Mouse (Mus musculus) liver, embryonic 15.5 days (tissue): ENCODE data around the gene Gm20458. TPM values are rescaled to one million over a fixed set of nuclear protein-coding genes. Genes with fewer than 3 reads are reported as not detected.
A peak's percentile ranks its signal among the peaks of the same experiment; 100 is the strongest.

Experiments used
- ATAC-seq: fragments of 200-750 bp; cut with Nextera tagmentation; 2 replicates; pipeline ENCODE4 v1.8.0; 2017; ENCODE audit warnings: moderate number of reproducible peaks, mild to moderate bottlenecking, moderate library complexity; ENCODE audit not compliant: insufficient read depth
- H3K27ac ChIP-seq: fragments of 300-500 bp; sonication (generic); replicated peaks from 2 replicates; pipeline ENCODE4 v1.5.1; 2015; ENCODE audit warnings: mild to moderate bottlenecking, inconsistent platforms
- H3K27me3 ChIP-seq: fragments of 300-500 bp; sonication (generic); 2 replicates; pipeline ENCODE4 v1.6.1; 2015; ENCODE audit warnings: mild to moderate bottlenecking, inconsistent platforms
- H3K36me3 ChIP-seq: fragments of 300-500 bp; sonication (generic); replicated peaks from 2 replicates; pipeline ENCODE4 v1.6.1; 2015; ENCODE audit warnings: moderate library complexity, mild to moderate bottlenecking, inconsistent platforms
- H3K4me1 ChIP-seq: fragments of 300-500 bp; sonication (generic); replicated peaks from 2 replicates; pipeline ENCODE4 v1.6.1; 2015; ENCODE audit warnings: inconsistent platforms
- H3K4me2 ChIP-seq: fragments of 300-500 bp; sonication (generic); 2 replicates; pipeline ENCODE4 v1.6.1; 2015; ENCODE audit warnings: moderate library complexity, mild to moderate bottlenecking, inconsistent platforms
- H3K4me3 ChIP-seq: fragments of 300-500 bp; sonication (generic); replicated peaks from 2 replicates; pipeline ENCODE4 v1.5.1; 2015; ENCODE audit warnings: mild to moderate bottlenecking, inconsistent platforms
- H3K9ac ChIP-seq: fragments of 300-500 bp; sonication (generic); 2 replicates; pipeline ENCODE4 v1.6.1; 2015; ENCODE audit warnings: moderate library complexity, mild to moderate bottlenecking, inconsistent platforms
- H3K9me3 ChIP-seq: fragments of 300-500 bp; sonication (generic); replicated peaks from 2 replicates; pipeline ENCODE4 v1.6.1; 2016; ENCODE audit warnings: inconsistent platforms
- WGBS: fragments of 180-500 bp; shearing (Covaris S2); methylation state at CpG from one replicate; pipeline ENCODE4 v1.1.7; 2015; ENCODE audit warnings: mixed read lengths; ENCODE audit not compliant: insufficient replicate concordance; 5-methylcytosine and 5-hydroxymethylcytosine counted together
- polyA plus RNA-seq: library from polyadenylated mRNA; unstranded; fragments of >200 nt; fragmentation: Nextera tagmentation; extraction: Ambion mirVana; gene quantifications from 2 replicates; pipeline ENCODE4 v1.2.1, GENCODE M21; 2015

Gene Gm20458
- polyA plus RNA-seq, 1 experiment from 2014 or later, result 5.0 TPM

DNA sequence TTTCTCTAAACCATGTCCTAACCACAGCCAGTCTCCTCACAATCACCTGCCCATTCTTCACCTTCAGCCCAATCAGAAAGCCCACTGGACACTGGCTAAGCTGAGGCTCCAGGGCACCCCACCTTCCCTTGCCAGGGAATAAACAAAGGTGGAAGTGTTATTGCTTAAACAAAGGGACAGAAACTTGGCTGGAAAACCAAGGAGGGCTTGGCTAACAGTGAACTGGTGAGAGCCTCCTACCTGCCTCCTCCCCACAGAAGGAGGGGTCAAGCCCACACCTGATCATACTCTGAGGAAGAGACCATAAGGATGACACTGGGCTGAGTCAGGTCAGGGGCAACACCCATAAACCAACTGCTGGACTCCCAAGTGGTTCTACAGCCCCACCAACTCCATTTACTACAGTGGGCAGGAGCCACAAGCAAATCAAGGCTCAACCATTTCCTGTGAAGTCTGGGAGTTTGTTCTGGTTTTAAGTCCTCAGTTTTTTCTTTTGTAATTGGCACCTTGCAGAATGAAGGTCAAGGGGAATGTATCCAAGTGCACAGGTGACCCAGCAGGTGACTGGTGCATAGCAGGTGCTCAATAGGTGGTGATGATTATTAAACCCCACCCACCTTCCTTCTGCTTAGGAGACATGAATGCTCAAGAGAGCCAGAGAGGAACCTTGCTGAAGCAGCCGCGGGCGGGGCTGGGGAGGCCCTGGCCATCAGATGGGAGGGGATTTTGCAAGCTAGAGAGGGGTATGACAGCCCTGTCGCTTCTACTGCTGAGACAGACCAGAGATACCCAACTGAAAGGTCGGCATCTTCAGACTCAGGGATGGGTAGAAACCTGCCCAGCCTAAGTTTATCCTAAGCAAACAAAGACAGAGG is 25.3 kb upstream of the Gm20458 start:
- no peaks in the 10 kb centered on the region for H3K36me3 ChIP-seq
- ATAC-seq, result no peak
- no peak overlapping the region for H3K4me3 ChIP-seq
- no peaks in the 10 kb centered on the region for H3K9me3 ChIP-seq
- H3K4me2 ChIP-seq, result peak overlapping the region; percentile 14; the same call in 1 of the 2 replicates
- H3K4me1 ChIP-seq, result peaks cover 16% of the 10 kb centered on the region
- peaks cover 23% of the 10 kb centered on the region for H3K27me3 ChIP-seq
- H3K9ac ChIP-seq, result no peak overlapping the region
- H3K27ac ChIP-seq, result 0 out of 2 replicates have a peak overlapping the region, but pooled peaks have one; percentile 2
- 11% methylated on average over 5 of the region's 5 CpGs for WGBS

DNA sequence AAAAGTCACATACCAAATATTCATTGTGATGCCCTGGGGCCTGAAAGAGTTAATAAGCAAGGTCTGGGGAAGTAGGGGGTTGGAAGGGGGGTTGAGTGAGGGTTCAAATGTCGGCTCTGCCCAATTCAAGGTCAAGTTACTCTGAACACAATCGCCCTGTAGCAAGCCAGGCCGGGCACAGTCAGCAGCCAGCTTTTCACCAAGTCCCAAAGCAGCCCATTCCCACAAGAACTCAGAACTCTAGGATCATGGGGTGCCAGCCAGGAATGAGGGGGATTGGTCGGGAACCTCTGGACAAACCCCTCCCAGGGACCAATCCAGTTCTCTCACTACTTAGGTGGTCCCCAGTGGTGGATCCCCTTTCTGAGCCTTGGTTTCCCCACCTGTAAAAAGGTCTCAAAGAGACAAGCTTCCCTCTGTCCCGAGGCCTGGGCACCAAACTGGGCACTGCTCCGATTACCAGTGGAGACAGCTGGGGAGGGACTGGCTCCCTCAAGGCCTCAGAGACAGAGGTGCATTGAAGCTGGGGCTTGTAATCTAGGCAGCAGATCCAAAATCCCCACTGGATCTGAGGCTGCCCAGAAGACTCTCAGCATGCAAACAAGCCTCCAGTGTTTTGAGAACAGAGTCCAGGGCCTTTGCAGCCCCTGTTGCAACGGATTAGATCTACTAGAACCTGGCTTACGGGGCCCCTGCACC is 24.4 kb upstream of the Gm20458 start:
- Histone ChIP-seq H3K9me3 (no peaks in the 10 kb centered on the region), H3K4me1 (peaks cover 17% of the 10 kb centered on the region), H3K27me3 (peaks cover 32% of the 10 kb centered on the region), H3K4me3 (no peak overlapping the region; the same call in 1 of the 2 replicates), H3K9ac (peak overlapping the region; percentile 8; the same call in 1 of the 2 replicates), H3K4me2 (peak overlapping the region; percentile 45), H3K27ac (peak overlapping the region; percentile 71), H3K36me3 (no peaks in the 10 kb centered on the region)
- 16% methylated on average over 8 of the region's 8 CpGs for WGBS
- no peak for ATAC-seq

DNA sequence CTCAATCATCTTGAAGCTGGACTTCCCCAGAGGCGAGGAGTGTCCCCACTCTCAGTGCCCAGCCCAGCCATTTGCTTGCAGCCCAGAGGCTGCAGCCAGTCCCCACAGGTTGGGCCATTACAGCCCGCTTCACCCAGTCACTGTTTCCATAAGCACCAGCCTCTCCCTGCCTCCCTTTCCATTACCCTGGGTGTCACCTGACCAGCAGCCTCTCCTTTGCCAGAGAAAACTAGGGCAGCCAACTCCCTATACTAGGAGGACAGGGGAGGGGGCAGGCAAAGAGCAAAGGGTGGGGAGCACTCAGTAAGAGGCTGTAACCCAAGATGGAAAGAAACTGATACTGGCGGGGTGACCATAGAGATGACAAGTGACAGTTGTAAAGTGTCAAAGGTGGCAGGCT is 23.8 kb upstream of the Gm20458 start:
- peak overlapping the region; percentile 8; the same call in 1 of the 2 replicates for H3K9ac ChIP-seq
- peak overlapping the region; percentile 71 for H3K27ac ChIP-seq
- H3K4me1 ChIP-seq, result peaks cover 12% of the 10 kb centered on the region
- peaks cover 33% of the 10 kb centered on the region for H3K27me3 ChIP-seq
- H3K36me3 ChIP-seq, result no peaks in the 10 kb centered on the region
- H3K9me3 ChIP-seq, result no peaks in the 10 kb centered on the region
- peak overlapping the region; percentile 45 for H3K4me2 ChIP-seq
- WGBS, result 36% methylated on average over 3 of the region's 3 CpGs
- no peak overlapping the region; the same call in 1 of the 2 replicates for H3K4me3 ChIP-seq
- ATAC-seq, result peak; percentile 33

DNA sequence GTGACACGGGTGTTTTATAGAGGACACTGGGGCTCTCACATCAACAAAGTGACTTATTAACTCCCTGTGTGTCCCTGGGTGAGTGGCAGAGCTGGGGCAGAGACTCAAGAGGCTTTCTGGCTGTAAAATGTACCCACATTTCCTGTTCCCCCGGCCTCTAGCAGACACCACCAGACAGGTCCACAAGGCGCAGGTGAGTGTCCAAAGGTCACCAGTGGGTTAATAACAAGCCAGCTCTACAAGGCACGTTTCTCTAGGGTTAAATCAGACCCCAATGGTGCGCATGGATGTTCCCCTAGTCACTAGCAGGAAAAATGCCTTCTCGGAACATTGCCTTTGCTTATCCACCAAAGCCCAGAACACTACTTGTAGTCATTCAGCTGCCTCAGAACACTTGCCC is 23.1 kb upstream of the Gm20458 start:
- peaks cover 38% of the 10 kb centered on the region for H3K27me3 ChIP-seq
- peak overlapping the region; percentile 45 for H3K4me2 ChIP-seq
- H3K36me3 ChIP-seq, result no peaks in the 10 kb centered on the region
- H3K27ac ChIP-seq, result peak overlapping the region; percentile 71
- no peaks in the 10 kb centered on the region for H3K9me3 ChIP-seq
- WGBS, result 36% methylated on average over 6 of the region's 6 CpGs
- H3K4me3 ChIP-seq, result no peak overlapping the region
- peaks cover 12% of the 10 kb centered on the region for H3K4me1 ChIP-seq
- no peak for ATAC-seq
- H3K9ac ChIP-seq, result no peak overlapping the region

DNA sequence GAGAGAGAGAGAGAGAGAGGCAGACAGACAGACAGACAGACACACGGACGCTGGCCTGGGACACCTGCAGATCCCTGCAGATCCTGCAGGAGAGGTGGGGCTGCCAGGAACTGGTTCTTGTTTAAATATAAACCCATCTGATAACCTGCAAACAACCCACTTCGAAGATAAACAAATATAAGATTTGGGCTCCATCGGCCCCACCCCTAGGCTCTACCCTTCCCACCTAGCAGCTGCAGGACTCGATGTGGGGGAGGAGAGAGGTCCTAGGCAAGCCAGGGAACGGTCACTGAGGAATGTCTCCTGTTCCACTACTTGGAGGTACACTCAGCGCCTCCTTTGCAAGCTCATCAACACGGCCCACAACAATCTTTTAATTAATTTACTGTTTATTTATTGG is 22.5 kb upstream of the Gm20458 start:
- Histone ChIP-seq H3K4me1 (peaks cover 12% of the 10 kb centered on the region), H3K27ac (no peak overlapping the region), H3K9me3 (no peaks in the 10 kb centered on the region), H3K36me3 (no peaks in the 10 kb centered on the region), H3K4me3 (no peak overlapping the region), H3K4me2 (peak overlapping the region; percentile 45), H3K9ac (no peak overlapping the region), H3K27me3 (peaks cover 43% of the 10 kb centered on the region)
- ATAC-seq, result 0 out of 2 replicates have a peak, but pooled peaks have one; percentile 2
- 43% methylated on average over 8 of the region's 8 CpGs for WGBS

DNA sequence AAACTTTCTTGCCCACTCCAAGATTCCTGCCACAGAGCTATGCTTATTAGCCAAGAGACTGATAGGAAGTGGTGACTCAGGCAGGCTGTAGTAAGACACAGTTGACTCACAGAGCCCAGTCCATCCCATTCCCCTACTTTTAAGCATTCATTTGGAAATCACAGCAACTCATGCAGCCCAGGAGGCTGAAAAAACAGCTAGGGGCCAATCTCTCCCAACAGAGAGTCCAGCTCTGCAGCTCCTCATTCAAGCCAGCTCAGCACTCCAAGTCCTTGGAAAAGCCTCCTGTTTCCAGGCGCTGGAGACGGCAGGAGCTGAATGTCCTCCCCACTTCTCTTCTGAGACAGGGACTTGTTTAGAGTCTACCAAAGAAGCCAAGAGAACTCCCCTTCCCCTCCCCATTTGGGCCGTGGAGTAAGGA is 21.8 kb upstream of the Gm20458 start:
- WGBS, result 39% methylated on average over 3 of the region's 3 CpGs
- H3K4me3 ChIP-seq, result no peak overlapping the region
- no peak overlapping the region for H3K27ac ChIP-seq

DNA sequence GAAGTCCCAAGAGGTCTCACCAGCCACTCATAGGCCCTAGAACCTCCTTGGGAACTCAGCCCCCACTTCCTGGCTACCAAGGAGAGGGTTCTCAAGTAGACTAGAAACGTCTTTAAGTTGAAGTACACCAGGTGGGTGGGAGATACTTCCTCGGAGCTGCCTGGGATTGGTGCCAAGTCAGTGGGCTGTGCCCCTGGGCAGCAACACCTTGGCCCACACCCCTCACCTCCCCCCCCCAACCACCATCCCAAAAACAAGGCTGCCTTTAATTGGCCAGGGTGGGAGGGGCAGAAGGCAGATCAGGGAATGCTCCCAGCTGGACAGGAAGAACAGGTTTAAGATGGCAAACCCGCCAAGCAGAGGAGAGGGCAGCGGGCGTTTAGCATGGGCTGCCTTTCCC is 20.5 kb upstream of the Gm20458 start:
- no peak for ATAC-seq
- Histone ChIP-seq H3K4me3 (no peak overlapping the region), H3K9me3 (no peaks in the 10 kb centered on the region), H3K4me1 (peaks cover 12% of the 10 kb centered on the region), H3K27ac (no peak overlapping the region), H3K36me3 (no peaks in the 10 kb centered on the region), H3K4me2 (peak overlapping the region; percentile 55), H3K27me3 (peaks cover 57% of the 10 kb centered on the region), H3K9ac (no peak overlapping the region)
- WGBS, result 58% methylated on average over 5 of the region's 5 CpGs

More for the DNA sequence above, 21.8 kb upstream of the Gm20458 start:
- Histone ChIP-seq H3K9me3 (no peaks in the 10 kb centered on the region), H3K27me3 (peaks cover 50% of the 10 kb centered on the region), H3K9ac (no peak overlapping the region), H3K4me2 (peak overlapping the region; percentile 45), H3K4me1 (peaks cover 12% of the 10 kb centered on the region), H3K36me3 (no peaks in the 10 kb centered on the region)
- ATAC-seq, result no peak

DNA sequence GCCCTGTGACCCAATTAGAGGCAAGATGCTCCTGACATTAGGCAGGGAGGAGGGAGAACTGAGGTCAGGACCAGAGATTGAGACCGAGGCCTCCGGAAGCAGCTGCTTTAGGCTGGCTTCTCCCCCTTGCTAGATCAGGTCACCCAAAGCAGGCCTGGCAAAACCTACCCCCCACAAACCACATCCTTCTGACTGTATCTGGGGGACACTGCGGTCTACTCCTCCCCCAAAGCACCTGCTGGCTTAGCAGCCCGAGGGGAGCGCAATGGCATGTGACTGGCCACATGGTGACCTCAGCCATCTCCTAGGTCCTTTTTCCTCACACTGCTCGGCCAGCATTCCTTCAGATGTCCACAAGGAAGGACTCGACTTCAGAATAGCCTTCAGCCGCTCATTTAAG is 19.6 kb upstream of the Gm20458 start:
- Histone ChIP-seq H3K9me3 (no peaks in the 10 kb centered on the region), H3K27ac (no peak overlapping the region), H3K4me3 (peak overlapping the region; percentile 52), H3K36me3 (no peaks in the 10 kb centered on the region), H3K4me2 (peak overlapping the region; percentile 55), H3K27me3 (peaks cover 60% of the 10 kb centered on the region), H3K9ac (no peak overlapping the region), H3K4me1 (peaks cover 8% of the 10 kb centered on the region)
- ATAC-seq, result no peak
- 14% methylated on average over 8 of the region's 8 CpGs for WGBS

DNA sequence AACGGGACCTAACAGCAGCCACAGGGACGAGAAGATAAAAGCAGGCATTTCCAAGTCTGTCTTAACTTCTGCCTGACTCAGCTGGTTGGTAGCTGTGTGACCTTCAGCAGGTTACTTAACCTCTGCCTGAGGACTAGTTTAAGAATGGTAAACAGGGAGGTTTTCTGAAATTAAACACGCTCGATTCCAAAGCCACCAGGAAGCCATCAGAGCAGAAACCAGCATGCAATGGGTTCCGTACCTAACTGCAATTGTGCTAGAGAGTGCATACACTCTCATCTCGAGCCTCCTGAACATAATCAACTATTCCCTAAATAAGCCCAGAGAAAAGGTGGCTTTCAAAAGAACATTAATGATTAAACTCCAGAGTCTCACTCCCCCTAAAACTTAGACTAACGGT is 19.0 kb upstream of the Gm20458 start:
- Histone ChIP-seq H3K9me3 (no peaks in the 10 kb centered on the region), H3K9ac (peak overlapping the region; percentile 51; the same call in 1 of the 2 replicates), H3K4me3 (peak overlapping the region; percentile 52), H3K4me2 (peak overlapping the region; percentile 55), H3K36me3 (no peaks in the 10 kb centered on the region), H3K27me3 (peaks cover 58% of the 10 kb centered on the region), H3K4me1 (peaks cover 5% of the 10 kb centered on the region), H3K27ac (no peak overlapping the region)
- no peak for ATAC-seq
- WGBS, result 18% methylated on average over 7 of the region's 7 CpGs

DNA sequence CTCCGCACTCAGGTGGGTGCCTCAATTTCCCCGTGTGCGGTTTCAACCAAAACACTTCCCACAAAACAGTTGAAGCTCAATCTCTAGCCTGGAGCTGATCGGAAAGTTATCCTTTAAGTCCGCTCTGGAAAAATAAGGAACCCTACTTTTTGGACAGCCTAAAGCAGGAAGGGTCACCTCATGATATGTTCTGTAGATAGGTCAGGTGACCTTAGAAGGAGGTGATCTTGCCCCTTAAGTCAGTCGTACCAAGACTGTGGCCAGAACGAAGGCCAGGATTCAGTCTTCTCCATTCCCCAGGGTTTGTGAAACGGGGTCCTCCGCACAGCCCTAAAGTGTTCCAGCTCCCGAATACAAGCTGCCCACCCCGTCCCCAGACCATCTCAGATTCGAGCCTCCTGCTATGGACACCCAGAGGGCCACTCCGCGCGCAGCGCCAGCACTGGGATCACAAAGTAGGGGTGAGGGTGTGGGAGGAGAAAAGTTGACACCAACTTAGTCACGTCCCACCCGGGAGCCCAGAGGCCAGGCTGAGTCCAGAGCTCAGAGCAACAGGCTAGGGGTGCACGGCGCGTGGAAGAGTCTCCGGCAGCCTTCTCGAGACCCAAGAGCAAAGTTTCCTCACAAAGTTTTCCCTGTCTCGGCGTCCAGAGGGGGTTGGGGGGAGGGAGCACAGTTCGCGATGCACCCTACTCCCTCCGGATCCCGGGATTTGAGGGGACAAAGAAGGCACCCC is 18.3 kb upstream of the Gm20458 start:
- H3K27ac ChIP-seq, result peak overlapping the region; percentile 45; the same call in 1 of the 2 replicates
- ATAC-seq, result peak; percentile 48
- H3K9ac ChIP-seq, result peak overlapping the region; percentile 51
- peak overlapping the region; percentile 52 for H3K4me3 ChIP-seq
- no peaks in the 10 kb centered on the region for H3K9me3 ChIP-seq
- peaks cover 54% of the 10 kb centered on the region for H3K27me3 ChIP-seq
- peaks cover 5% of the 10 kb centered on the region for H3K4me1 ChIP-seq
- H3K36me3 ChIP-seq, result no peaks in the 10 kb centered on the region
- 4% methylated on average over 29 of the region's 29 CpGs for WGBS
- H3K4me2 ChIP-seq, result peak overlapping the region; percentile 55
